Mouse (Mus musculus) cerebellum, adult 18-20 months (tissue): ENCODE measurements around the gene Asic2.
A peak's percentile ranks its signal among the peaks of the same experiment; 100 is the strongest.

Experiments used
- DNase-seq, 2 experiments: peaks; one replicate each; pipeline ENCODE4 v3.0.0; 2021

The Asic2 gene

DNA sequence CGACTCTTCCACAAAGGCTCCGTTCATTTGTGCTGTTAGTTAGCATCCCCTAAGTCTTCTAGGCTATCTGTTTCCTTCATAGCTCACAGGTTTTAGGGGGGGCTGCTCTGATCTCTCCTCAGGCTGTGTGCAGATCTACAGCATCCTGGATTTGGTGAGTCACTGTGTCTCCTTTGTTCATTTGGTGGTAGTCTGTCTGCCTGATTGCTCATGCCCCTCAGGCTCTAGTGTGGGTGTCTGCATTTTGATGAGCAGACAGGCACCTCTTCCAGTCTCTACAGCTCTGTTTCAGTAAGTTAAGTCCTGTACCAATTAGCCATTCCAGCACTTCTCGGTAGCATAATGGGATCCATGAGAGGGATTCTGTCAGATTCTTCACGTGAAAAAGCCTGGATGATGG is 129.8 kb downstream of the Asic2 start:
- DNase-seq = no peak

DNA sequence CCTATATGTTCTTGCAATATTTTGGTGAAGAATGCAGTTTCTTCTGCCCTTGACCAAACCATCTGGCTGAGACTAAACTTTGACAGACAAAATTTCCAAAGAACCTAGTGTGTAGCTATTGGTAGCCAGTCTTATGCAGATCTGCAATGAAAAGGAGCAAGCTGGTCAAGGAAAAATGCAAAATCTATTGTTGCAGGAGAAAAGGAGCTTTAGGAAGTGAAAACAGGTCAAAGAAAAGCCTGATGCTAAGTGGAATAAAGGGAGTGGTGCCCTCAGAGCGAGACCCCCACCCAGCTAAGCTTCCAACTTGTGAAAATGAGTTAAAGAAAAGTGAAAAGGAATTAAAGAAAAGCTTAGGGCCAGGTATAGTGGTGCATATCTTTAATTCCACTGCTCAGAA is 135.9 kb downstream of the Asic2 start:
- no peak for DNase-seq

DNA sequence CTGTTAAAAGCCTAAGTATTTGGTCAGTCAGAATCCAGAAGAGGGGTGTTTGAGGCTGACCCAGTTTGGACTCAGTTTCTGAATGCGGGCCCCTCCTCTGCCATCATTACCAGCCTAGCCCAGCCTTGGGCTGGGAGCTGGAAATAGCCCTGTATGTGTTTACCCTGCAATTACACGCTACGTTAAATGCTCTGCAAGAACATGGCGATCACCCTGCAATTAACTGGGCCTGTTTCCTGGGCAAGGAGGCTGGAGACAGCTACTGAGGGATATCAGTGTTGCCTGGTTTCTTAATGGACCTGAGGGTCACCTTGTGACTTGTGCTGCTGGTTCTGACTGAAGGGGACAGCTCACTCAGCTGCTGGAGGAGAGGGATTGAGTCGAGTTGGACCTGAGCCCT is 151.7 kb downstream of the Asic2 start:
- no peak for DNase-seq

DNA sequence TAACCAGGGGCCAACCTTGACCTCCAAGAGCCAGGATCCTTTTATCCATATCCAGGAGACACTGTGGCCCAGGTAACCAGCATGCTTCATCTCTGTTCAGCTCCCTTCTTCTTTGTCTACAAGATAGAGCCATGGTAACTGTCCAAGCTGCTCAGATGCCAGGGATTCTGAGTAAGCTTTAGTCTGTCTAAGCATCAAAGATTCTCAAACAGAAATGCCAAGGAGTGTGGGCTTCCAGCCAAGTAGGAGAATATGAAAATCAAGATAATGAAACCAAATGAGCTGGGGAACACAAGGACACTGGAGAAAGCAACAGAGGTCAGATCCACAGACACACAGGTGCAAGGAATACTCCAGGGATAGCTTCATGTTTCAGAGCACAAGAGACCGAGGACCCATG is 153.4 kb downstream of the Asic2 start:
- DNase-seq = no peak

DNA sequence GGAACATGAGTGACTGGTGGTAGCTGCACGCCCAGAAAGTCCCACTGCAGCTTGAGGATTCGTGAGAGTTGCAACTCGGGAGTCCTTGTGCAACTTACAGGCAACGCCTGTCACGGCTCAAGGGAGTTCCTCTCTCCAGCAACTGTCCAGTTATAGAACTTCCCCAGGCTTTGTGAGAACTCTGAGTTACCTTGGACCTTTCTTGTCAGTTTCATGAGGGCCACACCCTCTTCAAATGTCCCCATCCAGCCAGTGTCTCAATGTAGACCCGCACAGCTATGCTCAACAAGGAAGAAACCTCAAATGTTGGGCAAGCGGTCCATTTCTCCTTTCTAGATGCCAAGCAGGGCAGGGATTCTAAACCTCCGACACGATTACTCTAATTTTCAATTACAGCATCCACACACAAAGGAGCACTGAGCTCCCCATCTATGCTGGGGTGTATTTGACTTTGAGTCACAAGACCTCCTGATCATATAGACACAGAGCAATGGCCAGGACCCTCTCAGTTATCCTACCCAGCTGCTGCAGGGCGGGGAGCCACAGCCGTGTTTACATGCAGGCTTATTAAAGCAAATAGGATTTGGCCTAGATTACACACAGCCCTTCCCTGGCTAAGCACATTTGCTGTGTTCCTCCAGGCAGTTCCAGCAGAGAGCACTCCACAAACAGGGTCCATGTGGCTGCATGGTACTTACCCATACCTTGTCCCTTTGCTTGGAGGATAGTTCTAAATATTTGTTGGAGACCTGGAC is 161.2 kb downstream of the Asic2 start:
- DNase-seq = no peak

DNA sequence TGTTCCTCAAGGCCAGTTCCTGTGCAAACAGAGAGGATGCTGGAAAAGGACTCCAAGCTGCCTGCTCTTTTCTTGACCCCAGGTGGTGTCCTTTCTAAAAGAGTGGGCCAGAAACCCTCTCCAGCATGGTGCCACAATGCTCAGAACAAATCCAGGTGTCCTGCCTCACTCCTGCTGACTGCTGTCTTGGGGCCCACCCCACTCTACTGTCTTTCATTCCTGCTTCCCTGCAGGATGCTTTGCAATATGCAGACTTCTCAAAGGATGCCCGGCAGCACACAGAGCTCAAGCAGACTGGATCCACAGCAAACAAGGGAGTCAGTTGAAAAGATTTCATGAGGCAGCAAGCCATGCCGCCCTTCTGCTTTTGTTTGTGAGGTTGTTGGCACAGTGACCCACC is 164.7 kb downstream of the Asic2 start:
- DNase-seq = no peak

DNA sequence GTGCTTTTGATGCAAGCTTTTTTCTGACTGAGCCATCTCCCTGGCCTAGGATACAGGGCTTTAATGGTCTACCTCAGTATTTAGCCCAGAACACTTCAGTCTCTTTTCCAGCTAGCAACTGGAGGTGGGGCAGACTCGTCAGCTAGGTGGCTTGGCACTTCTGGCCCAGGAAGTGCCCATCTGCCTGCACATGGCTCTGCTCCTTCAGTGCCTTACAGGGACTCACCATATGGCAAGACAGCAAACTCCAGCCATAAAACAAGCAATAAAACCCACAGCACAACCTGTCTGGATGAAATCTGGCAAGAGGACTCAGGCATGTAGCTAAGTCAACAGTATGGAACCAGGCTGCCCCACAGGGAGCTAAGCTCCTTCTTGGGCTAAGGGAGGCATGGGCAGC is 165.6 kb downstream of the Asic2 start:
- DNase-seq = peak; percentile 21 to 30

DNA sequence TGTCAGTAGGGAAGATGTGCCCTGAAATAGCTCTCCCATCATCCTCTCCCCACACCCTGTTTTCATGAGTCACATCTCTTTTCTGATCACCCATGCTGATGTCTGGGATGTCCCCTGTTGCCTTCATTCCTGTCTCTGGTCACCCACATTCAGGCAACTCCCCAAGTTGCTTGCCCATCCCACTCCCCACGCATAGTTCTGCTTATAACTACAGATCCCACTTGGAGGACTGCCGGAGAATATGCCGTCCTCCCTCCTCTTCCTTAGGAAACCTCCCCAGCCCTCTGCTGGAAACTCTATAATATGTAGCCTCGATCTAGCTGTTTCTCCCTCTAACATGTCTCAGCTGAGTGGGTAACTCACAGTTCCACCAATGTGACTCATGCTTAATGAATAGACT is 167.4 kb downstream of the Asic2 start:
- DNase-seq = no peak

DNA sequence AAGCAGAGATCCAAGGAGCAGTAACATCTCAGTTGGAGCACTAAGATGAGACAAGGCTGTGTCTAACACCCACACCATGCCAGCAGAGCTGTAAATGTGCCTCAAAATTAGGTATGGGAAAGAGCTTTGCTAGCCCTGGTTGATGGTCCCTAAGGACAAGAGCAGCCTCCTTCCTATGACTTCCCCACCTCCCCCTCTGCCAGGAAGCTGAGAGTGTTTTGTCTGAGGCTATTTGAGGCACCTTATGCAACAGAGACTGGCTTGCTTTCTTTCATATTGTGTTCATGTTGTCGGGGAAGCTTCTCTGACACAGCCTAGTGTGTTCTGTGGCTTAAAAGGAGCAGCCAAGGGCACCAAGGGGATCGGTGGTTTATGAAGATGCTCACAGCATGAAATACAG is 174.7 kb downstream of the Asic2 start:
- DNase-seq = no peak

DNA sequence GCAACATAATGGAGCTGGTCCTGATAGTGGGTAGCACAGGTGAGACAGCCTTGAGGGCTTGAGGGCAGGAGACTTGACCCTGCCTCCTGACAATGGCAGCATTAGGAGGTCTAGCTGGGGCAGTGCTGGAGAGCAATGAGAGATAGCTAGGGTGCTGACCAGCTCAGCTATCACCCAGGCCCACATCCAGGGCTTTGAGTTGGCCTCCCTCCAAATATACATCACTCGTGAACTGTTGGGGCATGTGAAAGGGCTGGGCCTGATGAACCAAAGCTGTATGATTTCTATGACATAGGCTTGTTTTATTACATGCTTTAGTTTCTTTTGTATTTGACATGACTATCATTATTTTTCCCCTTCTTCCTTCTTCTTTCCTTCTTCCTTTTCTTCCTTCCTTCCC is 176.7 kb downstream of the Asic2 start:
- DNase-seq = no peak

DNA sequence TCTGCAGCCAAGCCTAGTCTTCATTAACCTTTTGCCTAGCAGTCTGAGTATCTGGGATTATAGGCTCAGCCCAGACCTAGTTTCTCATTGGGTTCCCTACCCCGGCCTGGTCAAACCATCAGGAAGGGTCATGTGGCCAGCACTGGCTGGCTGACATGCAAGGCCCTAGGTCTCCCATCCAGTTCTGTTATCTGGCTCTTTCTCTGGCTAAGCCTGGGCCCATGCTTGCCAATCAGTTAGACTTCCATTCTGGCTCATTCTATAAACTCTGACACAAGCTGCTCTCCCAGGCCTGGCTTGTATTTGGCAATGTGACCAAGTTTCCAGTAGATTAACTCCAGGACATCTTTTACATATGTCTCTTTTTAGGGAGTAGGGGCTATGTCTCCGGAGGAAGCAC is 187.7 kb downstream of the Asic2 start:
- DNase-seq = peak; percentile 55 to 64

DNA sequence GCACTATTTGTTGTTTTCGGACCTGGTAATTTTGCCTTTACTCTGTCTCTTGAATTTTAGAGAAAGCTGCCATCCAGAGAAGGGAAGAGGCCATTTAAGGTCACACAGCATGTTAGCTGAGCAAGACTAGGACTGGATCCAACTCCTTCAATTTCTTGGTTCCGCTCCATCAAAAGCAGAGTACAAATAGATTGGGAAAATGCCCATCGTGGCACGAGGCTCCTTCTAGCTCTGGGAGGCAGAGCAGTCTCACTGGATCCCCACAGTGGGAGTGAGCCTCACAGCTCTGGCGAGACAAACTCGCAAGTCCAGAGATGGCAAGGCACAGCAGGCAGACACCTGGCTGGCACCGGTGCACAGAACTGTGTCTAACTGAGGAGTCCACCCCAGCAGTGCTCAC is 188.4 kb downstream of the Asic2 start:
- peak; percentile 73 to 76 for DNase-seq

DNA sequence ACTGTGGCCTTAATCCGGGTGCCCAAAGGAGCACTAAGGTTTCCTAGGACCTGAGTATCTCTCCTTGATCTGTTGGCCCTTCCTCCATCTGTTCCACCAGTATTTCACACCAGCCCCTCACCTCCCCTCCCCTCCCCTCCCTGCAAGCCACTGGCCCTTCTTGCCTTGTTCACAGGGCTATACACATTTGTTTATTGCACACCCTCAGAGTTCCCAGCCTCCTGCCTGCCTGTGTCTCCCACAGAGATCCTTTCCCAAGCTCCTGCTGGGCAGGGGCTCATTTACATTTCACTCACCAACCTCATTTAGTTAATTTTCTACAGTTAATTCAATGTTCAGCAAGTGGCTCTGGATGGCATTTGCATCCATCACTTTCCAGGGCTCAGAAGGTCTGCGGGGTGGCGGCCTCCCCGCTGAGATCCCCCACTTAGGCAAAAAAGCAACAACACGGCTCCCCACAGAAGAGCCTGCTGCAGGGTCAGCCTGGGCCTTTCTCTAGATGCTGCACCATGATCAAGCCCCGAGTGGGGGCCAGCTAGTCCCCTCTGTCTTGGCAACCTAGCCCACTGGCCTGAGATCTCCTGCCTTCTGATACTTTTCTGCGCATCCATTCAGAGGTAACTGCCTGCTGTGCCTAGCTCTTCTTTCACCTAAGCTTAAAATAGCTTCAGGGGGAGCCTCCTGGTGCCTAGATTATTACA is 196.9 kb downstream of the Asic2 start:
- no peak for DNase-seq

DNA sequence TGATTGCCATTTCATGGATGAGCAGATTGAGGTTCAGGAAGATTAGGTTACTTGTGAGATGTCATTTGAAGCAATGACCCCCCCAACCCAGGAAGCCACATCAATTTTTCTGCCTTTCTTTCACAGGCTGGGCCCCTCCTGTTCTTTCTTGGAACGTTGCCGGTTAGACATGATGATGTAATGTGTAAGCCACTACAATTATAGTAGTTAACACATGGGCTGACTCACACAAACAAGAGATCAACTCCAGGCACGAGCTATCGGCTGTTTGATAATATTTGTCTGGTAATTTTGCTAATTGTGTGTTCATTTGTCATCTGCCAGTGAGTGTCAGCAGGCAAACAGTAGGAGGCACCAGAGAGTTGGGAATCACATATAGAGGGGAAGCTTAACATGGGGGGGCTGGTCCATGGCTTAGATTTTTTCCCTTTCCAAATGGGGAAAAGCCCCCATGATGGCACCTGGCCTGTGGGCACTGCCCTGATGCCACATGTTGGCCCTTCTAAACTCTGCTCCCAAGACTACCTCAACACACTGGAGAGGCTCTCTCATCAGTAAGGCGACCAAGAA is 198.5 kb downstream of the Asic2 start:
- DNase-seq = no peak

DNA sequence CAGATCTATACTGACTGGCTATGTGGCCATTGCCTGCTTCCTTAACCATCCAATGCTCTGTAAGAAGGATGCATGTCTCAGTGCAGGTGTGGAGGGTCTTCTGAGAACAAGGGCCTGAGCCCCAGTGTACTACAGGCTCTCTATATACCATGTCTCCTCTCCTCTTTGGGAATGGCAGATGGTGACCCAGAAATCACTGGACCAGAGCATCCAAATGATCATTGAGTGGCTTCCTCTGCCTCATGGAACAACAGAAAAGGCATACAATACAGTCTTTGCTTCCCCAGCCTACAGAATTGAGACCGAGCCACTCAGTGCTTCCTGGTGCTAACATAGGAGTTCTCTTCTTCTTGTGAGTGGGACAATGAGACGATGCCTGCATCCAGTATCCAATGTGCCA is 200.0 kb downstream of the Asic2 start:
- DNase-seq = peak; percentile 24 to 47

DNA sequence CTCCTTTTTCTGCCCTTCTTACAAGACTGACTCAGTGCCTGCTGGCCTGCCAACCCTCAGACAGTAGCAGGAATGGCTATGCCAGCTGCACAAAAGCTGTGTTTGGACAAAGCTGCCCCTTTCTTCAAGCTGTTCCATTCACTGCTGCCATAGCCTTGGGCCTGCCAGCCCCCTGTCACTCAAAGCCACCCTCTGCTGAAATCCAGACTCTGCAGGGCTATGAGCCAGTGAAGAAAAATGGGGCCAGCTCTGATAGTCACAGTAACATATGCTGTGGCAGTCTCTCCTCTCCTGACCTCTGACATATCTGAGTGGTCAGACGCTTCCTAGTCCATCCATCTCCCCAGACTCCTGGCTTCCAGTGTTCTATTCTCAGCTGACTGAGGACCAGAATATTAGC is 200.5 kb downstream of the Asic2 start:
- peak; percentile 52 to 60 for DNase-seq

DNA sequence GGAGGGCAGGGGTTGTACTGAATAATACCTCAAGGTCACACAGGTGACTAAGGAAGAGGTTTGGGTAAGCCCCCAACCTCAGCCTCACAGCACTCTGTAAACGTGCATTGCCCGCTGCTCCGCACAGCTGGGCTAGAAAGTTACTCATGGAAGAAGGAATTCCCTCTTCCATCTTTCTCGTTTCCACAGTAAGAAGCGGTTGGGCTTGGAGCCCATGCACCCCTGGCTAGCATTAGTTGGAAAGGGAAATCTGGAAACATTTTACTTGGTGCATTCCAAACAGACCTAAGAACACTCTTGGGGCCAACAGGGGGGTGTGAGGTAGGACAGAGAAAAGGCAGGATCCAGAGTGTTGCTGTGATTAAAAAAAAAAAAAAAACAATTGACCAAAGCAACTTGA is 203.0 kb downstream of the Asic2 start:
- no peak for DNase-seq

DNA sequence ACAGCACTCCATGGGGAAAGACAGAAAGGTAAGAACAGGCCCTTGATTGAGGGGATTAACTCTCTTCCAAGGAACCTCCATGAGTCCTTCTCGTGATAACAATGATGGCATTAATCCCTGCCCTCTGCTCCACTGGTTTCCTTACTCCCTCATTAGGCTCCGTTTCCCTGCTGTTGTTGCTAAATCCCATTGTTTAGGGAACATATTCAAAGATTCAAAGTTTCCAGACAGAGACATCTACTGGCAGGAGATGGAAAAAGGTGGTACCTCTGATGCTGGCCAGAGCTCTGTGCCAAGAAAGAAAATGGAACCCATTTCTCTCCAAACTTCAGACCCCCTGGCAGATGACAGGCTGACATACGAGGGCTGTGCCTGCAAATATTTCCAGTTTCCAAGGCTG is 203.5 kb downstream of the Asic2 start:
- no peak for DNase-seq

DNA sequence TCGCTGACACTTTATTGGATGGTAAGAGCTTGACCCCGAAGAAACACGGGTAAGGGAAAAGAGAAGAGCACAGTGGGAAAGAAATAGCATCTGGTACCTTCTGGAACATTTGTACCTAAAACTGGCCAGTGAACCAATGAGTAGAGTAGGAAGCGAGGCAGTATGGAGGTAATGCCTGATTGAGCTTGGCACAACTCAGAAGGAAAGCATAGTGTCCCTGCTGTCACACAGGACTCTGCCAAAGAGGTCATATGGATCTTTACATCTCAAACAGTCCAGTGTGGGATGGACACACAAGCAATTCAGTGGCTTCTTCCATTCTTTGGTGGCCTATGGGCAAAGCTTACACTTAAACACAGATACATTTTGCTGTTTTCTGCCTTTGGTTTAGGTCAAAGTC is 211.0 kb downstream of the Asic2 start:
- peak in 1 of 2 experiments; percentile 26 for DNase-seq

DNA sequence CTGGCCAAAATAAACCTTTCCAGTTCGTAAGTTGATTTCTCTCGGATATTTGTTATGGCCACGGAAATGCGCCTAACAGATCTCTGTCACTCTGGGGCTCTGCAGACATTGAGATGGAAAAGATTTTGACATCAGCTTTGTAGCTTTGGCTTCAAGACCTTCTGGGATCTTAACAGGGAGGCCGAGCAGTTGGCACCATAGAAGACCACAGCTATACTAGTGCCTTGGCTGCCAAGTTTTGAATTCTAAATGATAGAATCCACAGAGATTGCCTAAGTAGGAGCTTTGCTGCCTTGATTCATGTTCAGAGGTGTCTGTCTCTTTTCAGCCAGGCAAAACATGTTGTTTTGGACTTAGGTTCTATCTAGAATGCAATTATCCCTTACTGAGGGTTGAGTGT is 217.4 kb downstream of the Asic2 start:
- DNase-seq = no peak

DNA sequence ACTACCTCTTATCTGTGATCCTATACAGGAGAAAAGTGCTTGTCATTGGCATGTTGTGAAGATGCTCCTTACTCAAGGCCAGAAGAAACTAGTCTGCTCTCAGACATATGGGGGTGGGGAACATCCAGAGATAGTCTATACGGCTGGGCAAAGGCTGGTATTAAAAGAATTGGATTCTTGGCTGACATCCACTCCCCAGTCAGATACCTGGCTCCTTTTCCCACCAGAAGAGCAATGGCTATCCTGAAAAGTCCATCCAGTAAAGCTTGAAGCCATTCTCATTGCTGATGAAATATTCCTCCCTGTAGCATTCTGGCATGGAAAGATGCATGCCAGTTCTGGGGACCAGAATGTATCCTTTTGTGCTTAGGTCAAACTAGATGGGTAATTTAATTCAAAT is 218.2 kb downstream of the Asic2 start:
- DNase-seq = no peak

DNA sequence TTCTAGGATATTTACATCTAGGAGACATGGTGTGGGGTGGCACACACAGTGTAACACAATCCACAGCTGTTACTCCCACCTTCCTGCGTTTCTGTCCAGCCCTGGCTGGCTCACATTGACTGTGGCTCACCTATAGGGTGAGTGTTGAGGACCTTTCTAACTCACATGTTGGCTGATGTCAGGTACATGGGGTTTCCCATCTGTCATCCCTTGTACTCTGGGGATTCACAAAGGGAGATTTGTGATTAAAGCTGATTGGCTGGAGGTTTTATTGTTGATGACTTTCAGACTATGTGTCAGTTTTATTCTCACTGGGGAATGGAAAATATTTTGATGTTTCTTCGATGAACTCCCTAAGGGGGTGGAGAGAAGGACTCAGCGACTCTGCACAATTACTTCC is 229.3 kb downstream of the Asic2 start:
- no peak for DNase-seq

DNA sequence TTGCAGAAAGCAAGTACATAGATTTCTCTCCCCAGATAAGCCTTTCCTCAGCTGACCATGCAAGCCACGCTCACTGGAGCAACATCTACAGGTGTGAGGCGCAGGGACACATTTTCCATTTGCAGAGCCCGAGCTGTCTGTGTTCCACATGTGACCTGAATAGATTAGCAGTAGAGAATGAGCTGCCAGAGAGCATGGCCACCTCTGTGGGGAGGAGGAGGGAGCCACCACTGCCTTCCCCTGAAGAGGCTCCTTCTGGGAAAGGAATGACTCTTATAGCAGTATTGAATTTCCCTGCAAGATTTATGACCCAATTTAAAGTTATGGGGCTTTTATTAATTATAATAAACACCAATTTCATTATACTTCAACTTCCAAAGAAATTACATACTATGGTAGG is 230.5 kb downstream of the Asic2 start:
- no peak for DNase-seq

DNA sequence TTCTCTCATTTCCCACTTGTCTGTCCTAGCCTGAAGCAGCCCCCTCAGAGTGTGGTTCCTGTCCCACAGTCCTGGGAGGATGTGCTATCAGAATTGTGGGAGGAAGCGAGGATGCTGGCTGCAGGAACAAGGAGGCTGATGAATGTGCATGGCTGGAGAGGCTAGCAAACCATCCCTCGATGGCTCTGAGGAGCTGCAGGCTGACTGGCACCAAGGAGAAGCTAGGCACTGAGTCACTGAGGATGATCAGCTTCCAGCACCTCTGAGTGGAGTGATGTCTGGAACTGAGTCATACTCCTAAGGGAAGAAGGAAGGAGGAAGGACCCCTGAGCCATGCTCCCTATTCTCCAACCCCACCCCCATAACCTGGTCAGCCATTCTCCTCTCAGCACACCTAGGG is 246.2 kb downstream of the Asic2 start:
- no peak for DNase-seq

DNA sequence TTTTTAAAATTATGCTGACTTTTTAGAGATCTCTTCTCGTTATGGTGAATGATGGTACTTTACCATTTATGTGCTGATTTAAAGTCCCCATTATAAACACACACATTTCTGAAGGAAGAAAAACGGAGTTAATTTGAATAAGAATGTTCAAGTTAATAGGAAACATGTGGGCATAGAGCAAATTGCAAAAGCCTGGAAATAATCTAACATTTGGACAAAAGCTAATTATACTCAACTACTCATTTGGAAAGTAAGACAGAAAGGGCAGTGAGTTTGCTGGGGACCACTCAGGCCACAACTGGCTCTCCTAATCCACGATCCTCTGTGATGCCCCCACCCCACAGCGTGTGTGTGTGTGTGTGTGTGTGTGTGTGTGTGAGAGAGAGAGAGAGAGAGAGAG is 253.5 kb downstream of the Asic2 start:
- no peak for DNase-seq
